9 mouse cellular contexts compared by ENCODE assay signal in the genomic region with DNA sequence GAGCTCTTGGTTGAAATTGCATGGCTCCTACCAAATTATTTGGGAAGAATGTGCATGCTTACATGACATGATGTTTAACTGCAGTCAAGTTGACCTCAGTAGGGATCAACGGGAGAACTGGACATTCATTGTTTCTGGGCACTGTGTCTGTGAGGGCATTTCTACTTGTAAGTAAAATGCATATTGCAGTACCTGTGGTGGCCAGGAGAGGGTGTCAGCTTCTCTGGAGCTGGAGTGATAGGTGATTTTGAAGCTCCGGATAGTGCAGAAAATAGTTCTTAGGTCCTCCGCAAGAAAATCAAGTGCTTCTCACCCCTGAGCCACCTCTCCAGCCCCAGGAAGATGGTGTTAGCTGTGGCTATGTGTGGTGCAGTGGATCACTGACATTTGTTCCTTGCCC.
DNase-seq lines count a peak whose midpoint lies in the region; ATAC-seq lines count a peak whose summit lies in the region.
"Had no signal": no experiment of that assay in that cellular context is flagged by ENCODE, and none has a peak within 500 bp of the region (broad histone marks: within the 10 kb centered on the region; RNA-seq: fewer than 3 reads in every experiment).

No protein-coding gene starts in this region.

- H3K36me3 ChIP-seq in liver, embryonic 11.5 days (ENCODE audit: control insufficient read depth, insufficient read depth, low read length): no peaks in the 10 kb centered on the region
- H3K36me3 ChIP-seq: heart, embryonic 15.5 days; lung, embryonic 15.5 days had no signal

- peak; percentile 16 for DNase-seq in liver
- no peak for DNase-seq in liver, embryonic 11.5 days (ENCODE audit: low spot score)
- peak; percentile 25 for DNase-seq in adrenal gland, adult 8-10 months
- peak; percentile 71 to 87 for DNase-seq in cerebellum, postnatal 14 days
- DNase-seq in layer of hippocampus, adult 9-10 months (ENCODE audit: low spot score): peak; percentile 38
- DNase-seq in right cerebral cortex, adult 2 months (ENCODE audit: low spot score in 2 of 2): peak; percentile 69 to 72
- no peak for DNase-seq in spleen, postnatal 14 days (ENCODE audit: low spot score in 2 of 2)

- no peak overlapping the region for H3K4me3 ChIP-seq in liver, embryonic 11.5 days (ENCODE audit: low read depth, low read length)
- H3K4me3 ChIP-seq: heart, embryonic 15.5 days; lung, embryonic 15.5 days had no signal

- H3K9me3 ChIP-seq in liver, embryonic 11.5 days (ENCODE audit: control insufficient read depth, low read length): no peaks in the 10 kb centered on the region
- H3K9me3 ChIP-seq: heart, embryonic 15.5 days; lung, embryonic 15.5 days had no signal

- no peak overlapping the region for H3K9ac ChIP-seq in liver, embryonic 11.5 days (ENCODE audit: low read depth, low read length)
- H3K9ac ChIP-seq: heart, embryonic 15.5 days; lung, embryonic 15.5 days had no signal

- H3K27ac ChIP-seq in liver, embryonic 11.5 days (ENCODE audit: low read depth, low read length): no peak overlapping the region
- H3K27ac ChIP-seq: heart, embryonic 15.5 days; lung, embryonic 15.5 days had no signal

- WGBS in liver, embryonic 11.5 days: 55% methylated on average over 3 of the region's 3 CpGs

- H3K4me2 ChIP-seq in liver, embryonic 11.5 days: no peak overlapping the region
- H3K4me2 ChIP-seq: heart, embryonic 15.5 days; lung, embryonic 15.5 days had no signal

- no peaks in the 10 kb centered on the region for H3K4me1 ChIP-seq in liver, embryonic 11.5 days (replicated peaks; ENCODE audit: control insufficient read depth, insufficient read depth, low read length)
- H3K4me1 ChIP-seq: heart, embryonic 15.5 days; lung, embryonic 15.5 days had no signal

- no peak for ATAC-seq in liver, embryonic 11.5 days (replicated peaks; ENCODE audit: low FRiP score)

- H3K27me3 ChIP-seq in liver, embryonic 11.5 days (replicated peaks; ENCODE audit: control insufficient read depth, insufficient read depth, low read length): no peaks in the 10 kb centered on the region
- H3K27me3 ChIP-seq: heart, embryonic 15.5 days; lung, embryonic 15.5 days had no signal

Comparison
In these comparisons a context has a peak if more than half of its experiments do, and no peak if none do; other contexts are left out.
1. DNase-seq: peak in liver (single experiment), adrenal gland, adult 8-10 months (single experiment), cerebellum, postnatal 14 days (2 of 2), layer of hippocampus, adult 9-10 months (single experiment) and right cerebral cortex, adult 2 months (2 of 2); none in liver, embryonic 11.5 days (single experiment) and spleen, postnatal 14 days (0 of 2).